Mouse (Mus musculus) C3H10T1/2 (cell line): ENCODE data around the gene Cacng8. TPM values are rescaled to one million over a fixed set of nuclear protein-coding genes. Genes with fewer than 3 reads are reported as not detected.

Experiments used
- polyA plus RNA-seq, 2 experiments: library from polyadenylated mRNA; unstranded; fragments of >200 nt; fragmentation: generic; extraction: Trizol; gene quantifications; one replicate each; pipeline ENCODE4 v1.2.1; 2012; ENCODE audit warnings: missing spikeins in 2 of 2

The Cacng8 gene
- under 1 TPM in 1 of 2 experiments, not detected in 1; 0.04 TPM for polyA plus RNA-seq

GRCm38 (mm10) chr7:3390413-3391080 lies at the start of gene Cacng8:
TSS of gene Cacng8 (plus strand) at chr7:3390683.

GRCm38 (mm10) chr7:3423895-3424294 lies 33.4 kb downstream of the Cacng8 start, which contains the start of gene Cacng6:
TSS of gene Cacng6 (plus strand) at chr7:3424195.

Other genes with a start within 250 kb of the Cacng8 start
- gene AU018091, start 221.5 kb upstream of the Cacng8 start, polyA plus RNA-seq: under 1 TPM in 1 of 2 experiments, not detected in 1; 0.01 TPM
- not detected for gene Nlrp12, start 140.9 kb upstream of the Cacng8 start, polyA plus RNA-seq
- 100 to 1,000 TPM in 1 of 2 experiments, 10 to 100 TPM in 1; 47.4 to 122 TPM for gene Myadm, start 101.6 kb upstream of the Cacng8 start, polyA plus RNA-seq
- gene Prkcg, start 101.5 kb upstream of the Cacng8 start, polyA plus RNA-seq: 1 to 10 TPM in 1 of 2 experiments, under 1 TPM in 1; 0.19 to 2.2 TPM
- gene Cacng7, start 57.7 kb upstream of the Cacng8 start, polyA plus RNA-seq: 1 to 10 TPM in 1 of 2 experiments, under 1 TPM in 1; 0.26 to 3.6 TPM
- gene Cacng6, start 33.5 kb downstream of the Cacng8 start, polyA plus RNA-seq: not detected
- not detected for gene Tarm1, start 111.9 kb downstream of the Cacng8 start, polyA plus RNA-seq
- under 1 TPM; 0.02 to 0.05 TPM for gene Oscar, start 225.5 kb downstream of the Cacng8 start, polyA plus RNA-seq
- 100 to 1,000 TPM; 586 to 641 TPM for gene Ndufa3, start 226.7 kb downstream of the Cacng8 start, polyA plus RNA-seq
- 10 to 100 TPM; 24.9 to 28.3 TPM for gene Tfpt, start 239.2 kb downstream of the Cacng8 start, polyA plus RNA-seq
- gene Prpf31, start 239.3 kb downstream of the Cacng8 start, polyA plus RNA-seq: 10 to 100 TPM; 41.4 to 67.7 TPM